Mouse (Mus musculus) MEL (cell line): ENCODE measurements around the gene Eif5a.
A peak's percentile ranks its signal among the peaks of the same experiment; 100 is the strongest.

Source experiments
- CTCF ChIP-seq, 3 experiments: IDR thresholded peaks in 2 of 3; conservative IDR thresholded peaks in 1 of 3; 2 replicates each; pipeline ENCODE4 v1.5.1; 2011 to 2012; ENCODE audit warnings: low read length in 3 of 3, low read depth in 2 of 3, mild to moderate bottlenecking in 2 of 3, improper control_type of control experiment in 1 of 3, inconsistent platforms in 1 of 3, mixed read lengths in 1 of 3, moderate library complexity in 1 of 3; ENCODE audit not compliant: control insufficient read depth in 1 of 3, insufficient read depth in 1 of 3, poor library complexity in 1 of 3, severe bottlenecking in 1 of 3
- E2F4 ChIP-seq: IDR thresholded peaks from 2 replicates; pipeline ENCODE4 v1.6.1; 2011; ENCODE audit warnings: low read depth, low read length, improper control_type of control experiment, borderline replicate concordance
- ELF1 ChIP-seq: IDR thresholded peaks from 2 replicates; pipeline ENCODE4 v1.6.1; 2014; ENCODE audit warnings: low read depth, mild to moderate bottlenecking, inconsistent platforms, low read length, improper control_type of control experiment, moderate library complexity
- KAT2A ChIP-seq: conservative IDR thresholded peaks from 2 replicates; pipeline ENCODE4 v1.6.1; 2012; ENCODE audit warnings: low read depth, low read length, improper control_type of control experiment, inconsistent platforms
- MAX ChIP-seq: IDR thresholded peaks from 2 replicates; pipeline ENCODE4 v1.6.1; 2011; ENCODE audit warnings: low read length, improper control_type of control experiment
- MAZ ChIP-seq: IDR thresholded peaks from 2 replicates; pipeline ENCODE4 v1.6.1; 2012; ENCODE audit warnings: low read depth, mild to moderate bottlenecking, inconsistent platforms, low read length, improper control_type of control experiment
- MEF2A ChIP-seq: IDR thresholded peaks from 2 replicates; pipeline ENCODE4 v1.6.1; 2014; ENCODE audit warnings: low read depth, mild to moderate bottlenecking, inconsistent platforms, low read length, improper control_type of control experiment; ENCODE audit not compliant: poor library complexity, insufficient replicate concordance, severe bottlenecking; ENCODE audit errors: extremely low read depth
- NRF1 ChIP-seq: IDR thresholded peaks from 2 replicates; pipeline ENCODE4 v1.6.1; 2014; ENCODE audit warnings: low read depth, mild to moderate bottlenecking, inconsistent platforms, low read length, improper control_type of control experiment, moderate library complexity; ENCODE audit not compliant: poor library complexity, insufficient read depth, severe bottlenecking
- POLR2A ChIP-seq, 2 experiments: IDR thresholded peaks; 2 replicates each; pipeline ENCODE4 v1.6.1; 2011 to 2012; ENCODE audit warnings: low read length in 2 of 2, mild to moderate bottlenecking in 2 of 2, control low read depth in 1 of 2, improper control_type of control experiment in 1 of 2, low read depth in 1 of 2, moderate library complexity in 1 of 2; ENCODE audit not compliant: control insufficient read depth in 1 of 2, insufficient read depth in 1 of 2, poor library complexity in 1 of 2
- RAD21 ChIP-seq: IDR thresholded peaks from 2 replicates; pipeline ENCODE4 v1.6.1; 2011; ENCODE audit warnings: mild to moderate bottlenecking, low read depth, low read length, improper control_type of control experiment
- RCOR1 ChIP-seq: IDR thresholded peaks from 2 replicates; pipeline ENCODE4 v1.6.1; 2012; ENCODE audit warnings: low read depth, mild to moderate bottlenecking, inconsistent platforms, low read length, improper control_type of control experiment

GRCm38 (mm10) chr11:69886907-69887635 is 34.7 kb downstream of the Eif5a start:
- TF ChIP-seq CTCF (IDR thresholded peaks at IDR 0.05 in 2 of 3, conservative IDR thresholded peaks at IDR 0.05 in 1 of 3; ENCODE audit: control insufficient read depth in 1 of 3, insufficient read depth in 1 of 3, low read depth in 2 of 3, low read length in 3 of 3, poor library complexity in 1 of 3, severe bottlenecking in 1 of 3), result peak; percentile 24 to 52 (median 31); a peak in 4 of 6 replicates
- TF ChIP-seq E2F4, result no peak
- no peak for TF ChIP-seq KAT2A
- no peak for TF ChIP-seq POLR2A (IDR thresholded peaks at IDR 0.05; ENCODE audit: control insufficient read depth in 1 of 2, insufficient read depth in 1 of 2, low read depth in 1 of 2, low read length in 2 of 2, poor library complexity in 1 of 2)
- TF ChIP-seq MEF2A, result no peak
- TF ChIP-seq ELF1, result no peak
- TF ChIP-seq MAZ, result no peak
- no peak for TF ChIP-seq NRF1
- TF ChIP-seq RAD21, result peak; percentile 24
- TF ChIP-seq MAX, result no peak
- no peak for TF ChIP-seq RCOR1
